Mouse (Mus musculus): ENCODE results near the gene Nfkb2.

GRCm38 (mm10) chr19:46333906-46334305, 29.8 kb downstream of the Nfkb2 start:
- TF ChIP-seq MYOD1 (IDR thresholded peaks at IDR 0.05; ENCODE audit: control insufficient read depth in 1 of 3, insufficient read length in 2 of 3, low read depth in 2 of 3) (no peak), POLR2A (IDR thresholded peaks at IDR 0.05; ENCODE audit: insufficient read length, low read depth) (no peak), E2F4 (IDR thresholded peaks at IDR 0.05; ENCODE audit: insufficient read depth) (no peak), USF1 (IDR thresholded peaks at IDR 0.05; ENCODE audit: low read depth) (no peak)
